Mouse (Mus musculus) A20 (cell line): ENCODE results near the gene Rnf6.
A peak's percentile ranks its signal among the peaks of the same experiment; 100 is the strongest.
"Not testable (repeated sequence)": the region's sequence is repeated elsewhere in the genome, so short reads cannot be mapped to it uniquely, and the experiment has no call there.

Experiments used
- DNase-seq: peaks from one replicate; pipeline ENCODE4 v3.0.0-alpha.2; 2011; ENCODE audit warnings: low read depth, low spot score

The Rnf6 gene

DNA sequence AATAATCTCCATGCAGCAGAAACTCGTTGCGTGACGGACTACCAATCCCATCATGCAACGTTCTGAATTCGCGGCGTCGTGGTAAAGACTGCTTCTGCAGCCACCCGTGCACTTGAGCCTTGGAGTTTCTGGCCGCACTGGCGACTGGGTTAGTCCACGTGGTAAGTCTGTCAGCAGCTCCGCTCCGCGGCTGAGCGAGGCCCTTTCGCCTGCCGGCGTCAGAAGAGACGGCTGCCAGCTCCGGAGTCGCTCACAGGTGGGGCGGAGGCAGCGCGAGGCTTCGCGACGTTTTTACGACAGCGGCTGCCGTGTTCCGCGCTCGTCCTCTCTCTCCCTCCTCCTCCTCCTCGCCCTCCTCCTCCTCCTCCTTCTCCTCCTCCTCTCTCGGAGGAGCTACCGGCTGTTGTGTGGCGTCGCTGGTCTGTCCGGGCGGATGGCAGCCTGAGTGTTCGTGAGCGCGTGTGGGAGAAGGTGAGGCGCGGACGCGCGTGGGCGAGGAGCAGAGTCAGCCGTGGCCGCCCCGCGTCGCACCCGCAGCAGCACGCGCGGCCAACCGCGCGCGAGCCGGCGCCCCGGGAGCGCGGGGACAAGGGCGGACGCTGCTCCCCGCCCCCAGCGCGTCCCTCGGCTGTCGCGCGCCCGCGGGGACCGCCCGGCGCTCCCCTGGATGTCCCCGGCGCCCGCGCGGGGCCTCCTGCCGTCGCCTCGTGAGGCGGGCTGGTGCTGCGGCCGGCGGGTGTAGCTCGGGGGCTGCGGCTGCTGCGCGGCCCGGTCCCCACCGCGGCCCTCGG, 9.7 kb upstream of the Rnf6 start, which contains the start of gene Cdk8:
Gene Cdk8 (plus strand): TSS at position 367 of the 791 bp plus-strand sequence.
- peak; percentile 98 for DNase-seq

DNA sequence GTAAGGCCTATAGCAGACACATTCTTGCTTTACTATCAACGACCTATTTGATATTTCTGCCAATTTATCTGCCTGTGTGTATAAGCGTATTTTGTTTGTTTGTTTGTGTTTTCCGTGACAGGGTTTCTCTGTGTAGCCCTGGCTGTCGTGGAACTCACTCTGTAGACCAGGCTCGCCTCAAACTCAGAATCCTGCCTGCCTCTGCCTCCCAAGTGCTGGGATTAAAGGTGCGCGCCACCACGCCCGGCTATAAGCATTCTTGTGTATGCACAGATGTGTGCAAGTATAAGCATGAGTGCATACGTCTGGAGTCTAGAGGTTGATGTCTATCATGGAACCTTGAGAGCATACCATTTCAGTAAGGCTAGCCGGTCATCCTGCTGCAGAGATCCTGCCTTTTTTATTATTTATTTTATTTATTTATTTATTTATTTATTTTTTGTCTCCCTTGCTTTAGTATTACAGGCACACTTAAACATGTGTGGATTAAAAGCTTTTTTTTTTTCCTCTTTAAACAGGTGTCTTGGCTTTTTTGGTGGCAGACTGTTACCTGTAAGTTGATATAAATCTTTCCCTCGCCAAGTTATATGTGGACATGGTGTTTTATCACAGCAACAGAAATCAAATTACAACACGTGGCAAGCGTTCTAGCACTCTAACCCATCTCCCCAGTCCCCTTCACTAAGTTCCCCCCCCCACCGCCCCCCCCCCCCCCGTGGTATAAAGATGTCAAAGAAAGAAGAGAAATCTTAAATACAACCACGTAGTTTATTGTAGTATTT, 8.7 kb upstream of the Rnf6 start:
- DNase-seq = no peak

DNA sequence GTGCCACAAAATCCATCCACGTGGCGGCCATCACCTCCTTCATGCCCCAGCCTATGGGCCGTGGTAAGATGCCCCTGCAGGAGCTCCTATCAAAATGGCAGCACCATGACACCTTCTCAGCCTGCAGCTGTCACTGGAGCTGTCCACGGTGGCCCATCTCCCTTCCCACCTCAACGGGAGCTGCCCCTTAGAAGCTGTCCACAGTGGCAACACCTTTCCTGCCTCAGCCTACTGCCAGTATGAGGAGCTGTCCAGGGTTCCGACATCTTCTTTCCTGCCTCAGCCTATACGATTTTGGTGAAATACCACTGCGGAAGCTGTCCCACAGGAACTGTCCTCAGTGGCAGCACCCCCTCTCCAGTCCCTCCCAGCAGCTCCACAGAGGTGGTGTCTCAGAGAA, 6.1 kb upstream of the Rnf6 start:
- DNase-seq = no peak

DNA sequence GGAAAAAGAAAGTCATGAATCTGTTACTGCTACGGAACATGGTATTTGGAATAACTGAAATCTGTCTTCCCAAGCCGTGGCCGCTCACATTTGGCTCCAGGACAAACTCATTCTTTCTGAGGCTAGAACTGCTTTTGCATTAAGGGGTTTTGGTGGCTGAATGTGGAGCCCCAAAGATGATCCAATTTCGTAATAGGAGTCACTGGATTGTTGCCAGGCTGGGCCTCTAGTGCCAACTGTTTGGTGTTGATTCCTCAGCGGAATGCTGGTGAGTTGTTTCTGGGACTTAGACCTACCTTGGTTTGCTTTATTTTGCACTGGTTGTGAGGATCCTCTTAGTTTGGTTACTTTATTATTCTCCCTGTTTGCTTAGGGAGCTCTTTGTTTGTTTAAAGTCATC, 2.4 kb upstream of the Rnf6 start:
- no peak for DNase-seq

DNA sequence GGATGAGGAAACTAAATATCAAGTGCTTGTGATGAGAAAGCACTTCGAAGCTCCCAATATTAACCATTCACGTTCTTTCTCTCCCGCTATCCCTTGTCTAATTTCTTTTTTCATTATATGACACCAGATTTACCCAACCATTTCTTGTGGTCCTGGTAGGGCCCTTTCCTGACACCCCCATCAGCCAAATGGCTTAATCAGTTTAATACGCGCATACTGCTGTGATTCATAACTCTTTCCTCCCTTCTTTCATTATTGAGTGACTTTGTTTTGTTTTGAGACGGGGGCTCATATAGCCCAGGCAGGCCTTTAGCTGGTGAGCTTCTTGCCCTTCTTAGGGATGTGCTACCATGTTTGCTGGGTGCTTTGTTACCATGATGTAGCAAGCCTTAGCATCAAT, 367 bp upstream of the Rnf6 start:
- no peak for DNase-seq

DNA sequence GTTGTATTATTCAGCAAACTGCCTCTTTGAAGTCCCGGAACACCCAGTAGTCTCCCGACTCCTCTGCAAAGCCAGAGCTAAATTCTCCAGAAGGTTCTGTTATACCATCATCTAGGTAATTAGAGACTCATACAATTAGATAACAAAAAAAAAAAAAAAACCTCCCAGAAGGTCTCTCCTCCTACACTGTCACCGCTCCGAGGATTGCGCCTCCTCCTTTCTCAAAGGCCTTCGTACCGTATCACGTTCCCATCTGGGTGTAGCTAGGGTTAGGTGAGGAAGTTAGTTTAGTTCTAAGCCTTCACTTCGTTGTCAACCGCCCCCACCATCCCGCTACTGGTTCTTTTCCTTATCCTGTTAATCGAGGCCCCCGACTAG, 865 bp downstream of the Rnf6 start:
- DNase-seq = no peak

DNA sequence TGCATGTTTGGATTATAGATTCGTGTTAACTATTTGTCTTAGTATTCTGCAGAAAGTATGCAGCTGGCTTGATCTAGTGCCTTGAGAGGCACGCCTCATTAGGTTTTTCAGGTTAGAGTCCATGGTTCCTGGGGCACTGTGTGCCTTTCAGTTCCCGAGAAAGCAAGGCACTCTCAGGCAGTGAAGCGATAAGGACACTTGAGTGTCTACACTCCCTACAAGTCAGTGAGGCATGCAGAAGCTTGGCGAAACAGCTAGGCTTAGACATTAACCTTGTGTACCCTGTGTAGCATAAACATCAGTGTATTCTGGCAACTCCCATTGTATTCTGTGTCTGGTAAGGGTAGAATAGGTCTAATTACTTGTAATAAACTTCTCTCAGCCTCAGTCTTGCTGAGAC, 15.8 kb downstream of the Rnf6 start:
- no peak for DNase-seq

DNA sequence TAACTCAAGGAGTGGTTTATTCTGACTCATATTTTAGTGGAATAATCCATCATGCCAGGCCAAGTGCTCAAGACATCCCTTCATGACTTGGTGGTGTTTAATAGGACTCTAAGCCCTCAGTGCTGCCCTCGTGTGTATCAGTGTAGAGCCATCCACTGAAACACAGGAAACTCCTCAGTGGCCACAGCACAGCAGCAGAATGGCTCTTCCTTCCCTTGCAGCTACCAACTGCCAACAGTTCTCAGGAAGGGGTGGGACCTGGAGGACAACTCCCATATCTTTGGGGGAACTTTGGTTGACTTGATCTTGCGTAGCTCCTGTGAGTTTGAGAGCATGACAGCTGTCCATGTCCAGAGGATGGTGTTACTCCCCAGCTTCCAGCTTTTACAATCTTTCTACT, 17.4 kb downstream of the Rnf6 start:
- DNase-seq = no peak

DNA sequence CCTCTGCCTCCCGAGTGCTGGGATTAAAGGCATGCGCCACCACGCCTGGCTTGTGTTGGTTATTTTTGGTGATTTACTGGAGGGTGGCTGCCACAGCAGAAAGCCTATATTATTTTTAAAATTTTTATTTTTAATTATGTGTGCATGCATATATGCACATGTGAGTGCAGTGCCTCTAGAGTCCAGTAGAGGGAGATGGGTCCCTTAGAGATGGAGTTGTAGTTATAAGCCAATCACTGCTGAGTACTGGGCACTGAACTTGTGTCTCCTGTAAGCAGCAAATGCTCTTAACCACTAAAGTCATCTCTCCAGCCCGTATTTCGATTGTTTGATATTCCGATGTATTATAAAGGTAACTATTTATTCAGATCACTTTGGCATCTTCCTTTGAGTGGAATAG, 20.8 kb downstream of the Rnf6 start:
- DNase-seq = peak; percentile 18

DNA sequence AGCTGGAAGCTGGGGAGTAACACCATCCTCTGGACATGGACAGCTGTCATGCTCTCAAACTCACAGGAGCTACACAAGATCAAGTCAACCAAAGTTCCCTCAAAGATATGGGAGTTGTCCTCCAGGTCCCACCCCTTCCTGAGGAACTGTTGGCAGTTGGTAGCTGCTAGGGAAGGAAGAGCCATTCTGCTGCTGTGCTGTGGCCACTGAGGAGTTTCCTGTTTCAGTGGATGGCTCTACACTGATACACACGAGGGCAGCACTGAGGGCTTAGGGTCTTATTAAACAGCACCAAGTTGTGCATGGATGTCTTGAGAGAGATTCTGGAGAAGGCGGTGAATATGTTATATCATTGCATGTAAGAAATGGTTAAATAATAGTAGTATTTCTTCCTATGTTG, 21.8 kb downstream of the Rnf6 start:
- DNase-seq = peak; percentile 34

DNA sequence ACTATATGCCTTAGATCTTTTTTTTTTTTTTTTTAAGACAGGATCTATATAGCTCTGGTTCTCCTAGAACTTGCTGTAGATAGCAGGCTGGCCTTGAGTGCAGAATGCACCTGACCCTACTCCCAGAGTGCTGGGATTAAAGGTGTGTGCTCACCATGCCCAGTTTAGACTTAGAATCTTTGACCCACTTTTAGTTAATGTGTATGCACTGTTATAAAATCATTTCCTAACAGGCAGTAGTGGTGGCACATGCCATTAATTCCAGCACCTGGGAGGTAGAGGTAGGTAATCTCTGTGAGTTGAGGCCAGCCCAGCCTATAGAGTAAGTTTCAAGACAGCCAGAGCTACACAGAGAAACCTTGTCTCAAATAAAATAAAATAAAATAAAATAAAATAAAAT, 22.3 kb downstream of the Rnf6 start:
- DNase-seq = no peak

DNA sequence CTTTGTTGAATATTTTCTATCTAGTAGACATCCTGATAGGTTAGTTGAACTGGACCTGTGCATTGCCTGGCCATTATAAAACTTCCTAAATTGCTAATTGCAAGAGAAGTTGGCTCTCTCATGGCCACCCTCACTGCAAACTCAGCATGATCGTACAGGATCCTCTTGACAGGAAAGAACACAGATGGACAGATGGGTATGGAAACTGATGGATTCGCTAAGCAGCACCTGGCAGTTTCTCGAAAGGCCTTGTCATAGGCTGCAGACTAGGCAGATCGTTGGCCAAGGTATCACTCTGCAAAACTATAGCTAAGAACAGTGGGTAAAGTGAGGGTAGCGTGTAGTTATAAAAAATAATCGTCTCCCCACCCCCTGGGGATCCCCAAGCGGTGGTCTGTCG, 28.0 kb downstream of the Rnf6 start:
- no peak for DNase-seq

DNA sequence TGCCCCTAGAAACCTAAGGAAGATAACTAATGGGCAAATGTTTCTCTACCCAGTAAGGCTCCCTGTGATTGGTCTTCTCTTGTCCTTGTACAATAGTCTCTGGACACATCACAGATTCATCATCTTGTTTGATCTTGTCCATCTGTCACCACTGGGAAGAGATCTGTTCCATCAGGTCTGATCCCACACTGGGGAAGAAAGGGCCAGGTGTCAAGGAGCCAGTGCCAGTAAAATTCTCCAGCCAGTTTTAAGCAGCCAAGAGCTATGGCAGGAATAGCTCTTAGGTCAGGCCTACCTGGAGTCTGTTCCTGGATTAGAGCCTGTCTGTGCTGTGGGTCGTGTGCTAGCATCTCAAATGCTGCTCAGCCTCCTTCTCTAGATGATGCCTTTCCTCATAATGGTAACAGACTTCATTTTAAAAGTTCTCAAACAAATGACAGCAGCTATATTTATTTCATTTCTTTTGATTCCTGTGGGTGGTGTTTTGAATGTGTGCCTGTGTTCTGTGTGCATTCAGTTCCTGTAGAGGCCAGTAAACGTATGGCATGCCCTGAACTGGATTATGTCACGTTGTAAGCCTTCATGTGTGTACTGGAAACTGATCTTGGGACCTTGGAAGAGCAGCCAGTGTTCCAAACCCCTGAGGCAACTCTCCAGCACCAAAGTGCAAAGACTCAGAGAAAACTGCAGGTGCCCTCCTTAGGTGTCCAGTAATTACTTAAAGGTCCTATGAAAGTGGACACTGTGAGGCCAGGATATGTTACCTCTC, 30.7 kb downstream of the Rnf6 start:
- no peak for DNase-seq

DNA sequence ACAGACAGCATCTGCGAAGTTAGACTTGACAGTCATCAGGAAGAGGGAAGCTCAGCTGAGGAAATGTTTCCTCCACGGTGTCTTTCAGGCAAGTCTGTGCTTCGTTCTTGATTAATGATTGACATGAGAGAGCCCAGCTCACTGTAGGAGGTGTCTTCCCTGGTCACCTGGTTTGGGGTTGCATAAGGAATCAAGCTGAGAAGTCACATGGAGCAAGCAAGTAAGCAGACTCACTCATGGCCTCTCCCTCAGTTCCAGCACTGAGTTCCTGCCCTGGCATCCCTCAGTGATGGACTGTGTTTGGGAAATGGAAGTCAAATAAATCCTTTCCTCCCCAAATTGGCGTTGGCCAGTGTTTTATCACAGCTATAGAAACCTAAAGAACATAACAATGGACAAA, 31.3 kb downstream of the Rnf6 start:
- DNase-seq = no peak

DNA sequence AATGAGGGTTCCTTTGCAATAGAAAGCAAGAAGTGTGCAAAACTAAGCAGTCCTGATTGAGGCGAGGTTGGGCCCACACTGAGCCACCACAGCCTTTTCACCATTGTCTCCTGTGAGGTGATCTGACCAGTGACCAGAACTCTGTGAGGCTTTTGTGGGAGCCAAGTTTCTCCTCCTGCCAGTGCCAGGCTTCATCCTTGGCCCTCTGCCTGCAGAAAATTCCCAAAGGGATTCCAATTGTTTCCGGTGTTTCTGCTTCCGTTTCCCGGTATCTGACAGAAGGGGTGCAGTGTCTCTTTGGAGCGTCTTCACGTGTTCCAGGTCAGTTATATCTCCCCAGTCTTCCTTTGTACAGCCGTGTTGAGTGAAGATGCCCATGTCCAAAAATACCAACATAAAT, 32.6 kb downstream of the Rnf6 start:
- DNase-seq = no peak

DNA sequence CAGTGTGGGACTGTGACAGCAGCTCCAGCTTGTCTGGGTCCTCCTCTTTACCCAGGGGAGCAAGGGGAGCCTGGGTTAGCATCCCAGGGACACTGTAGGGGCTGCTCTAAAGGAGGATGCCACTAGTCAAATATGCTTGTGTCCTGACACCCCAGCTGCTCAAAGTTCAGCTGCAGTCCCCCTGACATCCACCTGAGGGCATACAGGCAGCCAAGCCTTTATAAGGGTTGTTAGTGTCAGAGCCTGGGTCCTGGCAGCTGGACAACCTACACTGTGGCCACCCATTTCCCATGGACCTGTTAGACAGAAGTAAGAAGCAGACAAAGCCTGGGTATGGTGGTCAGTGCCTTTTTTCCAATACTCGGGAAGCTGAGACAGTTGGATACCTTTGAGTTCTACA, 33.2 kb downstream of the Rnf6 start:
- no peak for DNase-seq

DNA sequence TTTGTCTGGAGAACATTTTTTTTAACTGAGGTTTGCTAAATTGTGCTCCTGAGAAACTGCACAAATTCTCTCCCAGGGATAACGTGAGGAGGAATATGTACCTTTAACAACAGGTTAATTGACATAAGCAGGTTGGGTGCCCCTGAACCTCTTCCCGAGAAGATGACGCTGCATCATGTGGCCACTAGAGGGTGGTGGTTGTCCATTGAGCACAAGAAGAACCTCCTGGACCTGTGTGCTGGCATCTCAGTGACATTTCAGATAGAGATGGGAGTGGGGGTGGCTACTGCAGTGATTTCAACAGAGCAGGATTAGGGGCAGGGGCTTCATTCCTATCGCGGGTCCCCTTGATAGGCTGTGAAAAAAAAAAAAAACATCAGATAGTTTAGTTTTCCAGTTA, 33.9 kb downstream of the Rnf6 start:
- not testable (repeated sequence) for DNase-seq

DNA sequence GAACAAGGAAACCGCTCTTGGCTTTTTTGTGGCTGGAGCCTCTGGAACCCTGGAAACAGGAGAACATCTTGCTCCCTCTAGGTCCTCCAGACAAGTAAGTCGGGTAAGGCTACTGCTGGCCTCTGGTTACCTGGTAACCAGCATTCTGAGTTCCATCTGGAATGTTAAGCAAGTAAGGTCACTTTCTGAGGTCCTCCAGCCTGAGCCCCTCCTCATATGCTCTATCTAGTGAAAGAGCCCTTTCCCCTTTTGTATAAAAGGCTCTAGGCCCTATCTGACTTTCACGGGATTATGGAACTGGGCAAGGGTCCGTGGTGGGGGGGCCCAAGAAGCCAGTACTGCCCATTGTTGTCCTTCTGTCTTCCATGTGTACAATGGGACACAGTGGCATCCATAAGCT, 36.2 kb downstream of the Rnf6 start, which contains the start of gene 1700001J03Rik:
Gene 1700001J03Rik (minus strand): TSS at position 101 of the 400 bp plus-strand sequence.
- not testable (repeated sequence) for DNase-seq

DNA sequence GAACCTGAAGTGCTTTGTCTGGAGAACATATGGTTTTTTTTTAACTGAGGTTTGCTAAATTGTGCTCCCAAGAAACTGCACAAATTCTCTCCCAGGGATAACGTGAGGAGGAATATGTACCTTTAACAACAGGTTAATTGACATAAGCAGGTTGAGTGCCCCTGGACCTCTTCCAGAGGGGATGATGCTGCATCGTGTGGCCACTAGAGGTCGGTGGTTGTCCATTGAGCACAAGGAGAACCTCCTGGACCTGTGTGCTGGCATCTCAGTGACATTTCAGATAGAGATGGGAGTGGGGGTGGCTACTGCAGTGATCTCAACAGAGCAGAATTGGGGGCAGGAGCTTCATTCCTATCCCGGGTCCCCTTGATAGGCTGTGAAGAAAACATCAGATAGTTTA, 48.6 kb downstream of the Rnf6 start:
- peak; percentile 38 for DNase-seq

DNA sequence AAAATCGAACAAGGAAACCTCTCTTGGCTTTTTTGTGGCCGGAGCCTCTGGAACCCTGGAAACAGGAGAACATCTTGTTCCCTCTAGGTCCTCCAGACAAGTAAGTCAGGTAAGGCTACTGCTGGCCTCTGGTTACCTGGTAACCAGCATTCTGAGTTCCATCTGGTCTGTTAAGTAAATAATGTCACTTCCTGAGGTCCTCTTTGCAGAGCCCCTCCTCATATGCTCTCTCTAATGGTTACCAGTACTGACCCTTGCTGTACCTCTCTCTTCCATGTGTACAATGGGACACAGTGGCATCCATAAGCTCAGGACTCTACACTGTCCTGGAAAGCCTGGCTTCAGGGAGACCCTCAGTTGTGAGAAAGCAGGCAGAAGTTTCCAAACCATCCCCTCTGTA, 50.7 kb downstream of the Rnf6 start, which contains the start of gene Gm6309:
Gene Gm6309 (minus strand): TSS at position 101 of the 400 bp plus-strand sequence.
- DNase-seq = not testable (repeated sequence)

DNA sequence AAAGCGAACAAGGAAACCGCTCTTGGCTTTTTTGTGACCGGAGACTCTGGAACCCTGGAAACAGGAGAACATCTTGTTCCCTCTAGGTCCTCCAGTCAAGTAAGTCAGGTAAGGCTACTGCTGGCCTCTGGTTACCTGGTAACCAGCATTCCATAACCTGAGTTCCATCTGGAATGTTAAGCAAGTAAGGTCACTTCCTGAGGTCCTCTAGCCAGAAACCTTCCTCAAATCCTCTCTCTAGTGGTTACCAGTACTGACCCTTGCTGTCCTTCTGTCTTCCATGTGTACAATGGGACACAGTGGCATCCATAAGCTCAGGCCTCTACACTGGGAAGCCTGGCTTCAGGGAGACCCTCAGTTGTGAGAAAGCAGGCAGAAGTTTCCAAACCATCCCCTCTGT, 60.9 kb downstream of the Rnf6 start, which contains the start of gene Gm5565:
Gene Gm5565 (minus strand): TSS at position 101 of the 400 bp plus-strand sequence.
- DNase-seq = not testable (repeated sequence)
